Mouse (Mus musculus): Measurements from ENCODE around the gene Selplg.

Gene Selplg

GRCm38 (mm10) chr5:113855117-113855516, 22.7 kb upstream of the Selplg start:
- no peak for DNase-seq (ENCODE audit: low spot score in 2 of 2)

DNA sequence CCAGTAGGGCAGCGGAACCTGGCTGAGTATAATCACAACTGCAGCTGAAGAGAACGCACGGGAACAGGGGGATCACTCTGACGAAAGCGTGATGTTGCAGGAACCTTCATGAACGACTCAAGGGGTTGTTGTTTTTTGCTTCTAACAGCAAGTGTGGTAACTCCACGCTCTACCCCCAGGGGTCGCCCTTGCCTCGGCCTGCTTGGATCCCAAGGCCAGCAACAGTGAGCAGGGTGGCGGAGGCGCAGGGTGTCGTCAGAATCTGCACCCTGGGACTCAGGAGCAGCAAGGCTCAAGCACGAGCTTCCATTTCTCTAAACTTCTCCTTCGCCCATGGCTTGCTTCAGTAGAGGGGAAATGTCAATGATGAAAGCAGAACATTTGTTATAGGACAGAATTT, 22.1 kb upstream of the Selplg start:
- peak; percentile 85 to 96 for DNase-seq (ENCODE audit: low spot score in 2 of 2)

DNA sequence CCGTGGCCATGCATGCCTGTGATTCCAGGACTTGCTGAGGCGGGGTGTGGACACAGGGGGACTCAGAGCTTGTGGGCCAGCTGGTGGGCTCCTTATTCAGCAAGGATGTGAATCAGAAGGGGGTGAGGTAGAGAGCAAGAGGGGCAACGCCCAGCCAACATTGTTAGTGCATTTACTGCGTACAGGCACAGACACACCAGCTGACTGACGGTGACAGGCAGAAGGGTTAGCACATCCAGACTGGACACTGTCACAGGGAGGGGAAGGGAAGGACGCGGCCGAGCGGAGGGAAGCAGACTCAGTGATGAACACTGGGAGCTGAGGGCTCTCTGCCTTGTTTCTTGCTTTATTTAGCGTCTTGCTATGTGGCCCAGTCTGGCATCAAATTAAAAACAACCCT, 21.1 kb upstream of the Selplg start:
- no peak for DNase-seq (ENCODE audit: low spot score in 2 of 2)

DNA sequence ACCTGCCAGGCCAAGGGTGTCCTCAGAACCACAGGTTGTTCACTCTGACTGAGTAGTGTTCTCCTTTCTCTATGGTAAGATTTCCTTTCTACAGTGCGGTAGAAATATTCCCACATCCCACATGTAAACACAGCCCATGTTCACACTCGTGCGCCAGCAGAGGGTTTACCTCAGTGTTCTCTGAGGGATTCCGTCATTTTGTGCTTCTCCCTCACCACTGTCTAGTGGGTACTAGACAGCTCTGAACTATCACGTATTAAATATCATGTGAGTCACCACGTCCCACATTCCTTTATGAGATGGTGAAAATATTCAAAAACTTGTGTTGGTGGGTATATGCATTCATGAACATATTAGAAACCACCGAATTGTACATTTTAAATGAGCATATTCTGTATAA, 20.0 kb upstream of the Selplg start:
- DNase-seq (ENCODE audit: low spot score in 2 of 2), result no peak

DNA sequence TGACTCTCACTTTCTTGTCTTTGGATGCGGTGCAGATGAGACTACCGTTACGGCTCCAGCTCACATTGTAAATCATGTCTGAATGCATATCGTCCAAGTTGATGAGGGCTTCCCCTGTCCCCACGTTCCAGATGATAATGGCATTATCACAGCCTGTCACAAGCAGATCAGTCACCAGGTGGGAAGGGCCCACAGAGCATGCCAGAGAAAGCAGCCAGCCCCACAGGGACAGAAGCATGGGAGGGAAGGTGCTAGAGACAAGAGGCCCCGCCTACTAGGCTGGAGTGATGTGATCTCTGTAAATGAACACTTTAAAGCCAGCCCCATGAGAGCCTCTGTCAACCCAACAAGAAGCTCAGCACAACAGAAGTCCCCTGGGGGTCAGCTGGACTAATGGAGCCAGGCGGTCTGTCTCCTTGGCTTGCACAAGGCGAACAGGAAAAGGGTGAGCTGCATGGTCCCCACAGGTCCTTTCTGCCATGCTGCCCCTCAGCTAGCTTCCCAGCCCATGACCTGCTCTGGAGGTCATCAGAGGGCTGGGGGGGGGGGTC, 18.3 kb upstream of the Selplg start:
- DNase-seq (ENCODE audit: low spot score in 2 of 2), result no peak

DNA sequence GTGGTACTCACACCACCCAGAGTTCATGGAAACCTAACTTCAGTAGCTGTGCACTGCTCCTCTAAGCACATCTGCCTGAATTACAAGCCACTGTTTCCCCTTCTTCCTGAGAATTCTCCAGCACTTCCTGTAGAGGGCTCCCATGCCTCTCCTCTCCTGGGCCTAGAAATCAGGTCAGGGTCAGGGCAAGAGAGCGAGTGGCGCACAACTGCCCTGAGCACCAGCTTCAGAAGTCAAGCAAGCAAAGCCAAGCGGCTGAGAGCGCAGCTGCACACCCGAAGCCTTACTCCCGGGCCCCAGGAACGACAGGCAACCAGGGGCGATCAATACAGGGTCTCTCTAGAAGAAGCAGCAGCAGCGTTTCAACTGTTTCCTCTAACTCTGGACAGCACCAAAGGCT, 15.2 kb upstream of the Selplg start:
- DNase-seq (ENCODE audit: low spot score in 2 of 2), result no peak

DNA sequence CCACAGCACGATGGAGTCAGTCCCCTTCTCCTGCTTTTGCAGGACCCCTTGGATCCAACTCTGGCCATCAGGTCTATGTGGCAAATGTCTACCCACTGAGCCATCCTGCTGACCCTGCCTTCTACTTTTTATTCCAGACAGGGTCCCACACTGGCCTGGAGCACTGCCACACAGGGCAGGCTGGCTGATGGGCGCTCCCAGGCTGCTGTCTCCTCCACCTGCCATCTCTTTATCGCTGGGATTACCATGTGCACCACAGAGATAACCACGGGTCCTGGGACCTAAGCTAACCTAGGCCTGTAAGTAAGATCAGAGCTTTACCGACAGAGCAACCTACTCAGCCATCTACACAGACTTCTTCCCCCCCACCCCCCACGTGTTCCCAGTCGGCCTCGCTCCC, 14.2 kb upstream of the Selplg start:
- peak in 1 of 2 experiments; percentile 68 for DNase-seq (ENCODE audit: low spot score in 2 of 2)

- DNase-seq (ENCODE audit: low spot score in 2 of 2), result no peak
Observed at GRCm38 (mm10) chr5:113845627-113846026, 13.2 kb upstream of the Selplg start.

GRCm38 (mm10) chr5:113844721-113845120, 12.3 kb upstream of the Selplg start:
- DNase-seq (ENCODE audit: low spot score in 2 of 2), result peak; percentile 82 to 93

GRCm38 (mm10) chr5:113844106-113844505, 11.7 kb upstream of the Selplg start:
- DNase-seq (ENCODE audit: low spot score in 2 of 2), result no peak

GRCm38 (mm10) chr5:113842906-113843305, 10.5 kb upstream of the Selplg start:
- no peak for DNase-seq (ENCODE audit: low spot score in 2 of 2)

DNA sequence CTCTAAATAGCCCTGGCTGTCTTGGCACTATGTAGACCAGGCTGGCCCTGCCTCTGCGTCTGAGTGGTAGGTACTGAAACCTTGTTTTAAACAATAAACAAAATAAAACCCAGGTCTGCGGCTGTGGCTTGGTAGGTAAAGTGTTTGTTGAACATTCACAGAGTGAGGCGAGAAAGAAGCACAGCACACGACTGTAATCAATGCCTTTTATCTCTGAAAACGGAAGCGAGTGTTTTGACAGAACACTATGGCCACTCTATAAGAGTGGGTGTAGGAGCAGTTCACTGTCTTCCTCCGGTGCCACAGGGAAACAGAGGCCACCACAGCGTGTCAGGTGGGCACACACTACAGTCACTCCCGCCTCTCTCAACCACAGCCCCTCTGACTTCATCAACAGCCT, 9.8 kb upstream of the Selplg start:
- DNase-seq (ENCODE audit: low spot score in 2 of 2), result no peak

GRCm38 (mm10) chr5:113841243-113842225, 9.1 kb upstream of the Selplg start:
- DNase-seq (ENCODE audit: low spot score in 2 of 2), result no peak

DNA sequence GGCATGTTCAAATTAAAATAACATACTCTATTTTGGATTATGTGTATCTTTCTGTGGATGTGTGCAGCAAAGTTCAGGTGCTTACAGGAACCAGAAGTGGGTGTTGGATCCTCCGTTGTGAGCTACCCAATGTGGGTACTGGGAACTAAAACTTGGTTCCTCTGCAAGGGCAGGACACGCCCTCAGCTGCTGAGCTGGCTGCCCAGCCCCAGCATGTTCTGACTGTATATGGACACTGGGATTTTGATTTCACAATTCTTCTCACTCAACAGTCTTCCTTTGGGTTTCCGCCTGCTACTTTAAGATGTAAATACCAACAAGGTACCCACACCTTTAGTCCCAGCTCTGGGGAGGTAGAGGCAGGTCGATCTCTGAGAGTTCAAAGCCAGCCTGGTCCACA, 8.0 kb upstream of the Selplg start:
- no peak for DNase-seq (ENCODE audit: low spot score in 2 of 2)

DNA sequence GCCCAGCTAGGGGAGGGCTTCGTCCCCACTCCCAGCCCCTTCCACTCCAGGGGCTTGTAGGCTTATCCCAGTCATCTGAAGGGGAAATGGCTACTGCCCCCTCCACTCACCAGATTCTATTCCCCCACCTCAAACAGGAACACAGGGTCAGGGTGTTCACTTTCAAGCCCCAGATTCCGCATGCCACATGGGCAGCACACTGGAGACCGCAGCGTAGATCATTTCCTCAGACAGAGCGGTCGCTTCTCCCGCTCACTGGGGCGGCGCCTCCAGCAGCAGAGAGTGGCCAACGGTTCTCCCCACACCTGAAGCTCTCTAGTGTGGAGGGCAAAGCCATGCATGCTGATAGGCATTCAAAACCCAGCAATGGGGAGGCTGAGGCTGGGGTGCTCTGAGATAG, 4.5 kb upstream of the Selplg start:
- no peak for DNase-seq (ENCODE audit: low spot score in 2 of 2)

GRCm38 (mm10) chr5:113833316-113833947, 988 bp upstream of the Selplg start:
- no peak for DNase-seq (ENCODE audit: low spot score in 2 of 2)

GRCm38 (mm10) chr5:113831741-113832140, 703 bp downstream of the Selplg start:
- no peak for DNase-seq (ENCODE audit: low spot score in 2 of 2)

DNA sequence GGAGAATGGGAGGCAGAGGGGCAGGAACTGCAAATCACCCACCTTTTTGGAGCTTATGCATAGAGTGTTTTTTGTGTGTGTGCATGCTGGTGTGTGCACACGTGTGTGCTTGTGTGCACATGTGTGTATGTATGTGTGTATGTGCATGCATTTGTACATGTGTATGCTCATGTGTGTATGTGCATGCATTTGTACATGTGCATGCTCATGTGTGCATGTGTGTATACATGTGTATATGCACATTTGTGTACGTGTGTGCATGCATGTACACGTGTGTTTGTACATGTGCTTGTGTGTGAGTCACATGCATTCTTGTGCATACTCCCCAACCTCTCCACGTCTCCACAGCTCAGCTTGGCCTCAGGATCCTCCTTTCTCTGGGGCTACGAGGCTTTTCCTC, 1.6 kb downstream of the Selplg start:
- DNase-seq (ENCODE audit: low spot score in 2 of 2), result no peak

DNA sequence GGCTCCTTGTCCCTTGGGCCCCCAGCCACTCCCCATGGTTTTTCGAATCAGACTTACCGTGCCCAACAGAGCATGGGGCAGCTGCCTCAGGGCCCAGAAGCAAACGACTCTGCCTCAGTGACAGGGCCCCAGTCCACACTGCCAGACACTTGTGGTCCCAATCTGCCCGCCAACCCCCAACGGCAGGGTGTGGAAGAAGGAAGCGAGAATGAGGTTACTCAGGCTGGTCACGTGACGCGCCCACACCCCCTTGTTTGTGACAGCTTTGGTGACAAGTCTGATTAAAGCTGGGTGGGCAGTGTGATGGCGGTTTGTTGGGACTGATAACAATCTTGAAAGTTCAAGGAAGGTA, 2.2 kb downstream of the Selplg start:
- DNase-seq (ENCODE audit: low spot score in 2 of 2), result peak; percentile 83 to 89

- no peak for DNase-seq (ENCODE audit: low spot score in 2 of 2)
Observed at GRCm38 (mm10) chr5:113829566-113830291, 2.7 kb downstream of the Selplg start.

DNA sequence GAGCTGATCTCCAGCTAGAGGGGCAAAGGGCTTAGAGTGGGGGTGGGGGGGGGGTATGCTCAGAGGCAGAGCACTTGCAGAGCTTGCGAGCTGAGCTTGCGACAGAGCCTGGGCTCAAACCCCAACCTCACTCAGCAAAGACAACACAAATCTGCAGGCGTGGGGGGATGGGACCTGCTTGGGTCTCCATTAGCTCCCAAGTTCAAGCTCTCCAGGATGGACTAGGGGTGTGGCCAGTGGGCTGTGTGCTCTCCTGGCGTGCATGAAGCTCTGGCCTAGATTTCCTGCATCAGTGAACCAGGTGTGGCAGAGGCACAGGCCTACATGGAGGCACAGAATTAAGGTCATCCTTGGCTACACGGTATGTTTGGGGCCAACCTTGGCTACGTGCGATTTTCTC, 4.0 kb downstream of the Selplg start:
- DNase-seq (ENCODE audit: low spot score in 2 of 2), result no peak

GRCm38 (mm10) chr5:113827991-113828411, 4.4 kb downstream of the Selplg start:
- DNase-seq (ENCODE audit: low spot score in 2 of 2), result no peak

All from spleen, postnatal 4 days (tissue).